Mouse (Mus musculus) gonadal fat pad, adult 2 months (tissue): ENCODE data around the gene Rai1. TPM values are rescaled to one million over a fixed set of nuclear protein-coding genes. Genes with fewer than 3 reads are reported as not detected.

ENCODE experiments used
- DNase-seq: peaks from one replicate; pipeline ENCODE4 v3.0.0-alpha.2; 2012; ENCODE audit warnings: low read depth
- polyA plus RNA-seq: library from polyadenylated mRNA; depleted of rRNA; stranded (reverse); fragments of >200 nt; gene quantifications from 2 replicates; pipeline ENCODE4 v1.2.3, GENCODE M21; 2012

Gene Rai1
- polyA plus RNA-seq, 1 experiment: 24.1 TPM

- no peak for DNase-seq
These were observed 87.7 kb downstream of the Rai1 start for GRCm38 (mm10) chr11:60192534-60192933.

- no peak for DNase-seq
These were observed 88.7 kb downstream of the Rai1 start for GRCm38 (mm10) chr11:60193556-60193955.

DNA sequence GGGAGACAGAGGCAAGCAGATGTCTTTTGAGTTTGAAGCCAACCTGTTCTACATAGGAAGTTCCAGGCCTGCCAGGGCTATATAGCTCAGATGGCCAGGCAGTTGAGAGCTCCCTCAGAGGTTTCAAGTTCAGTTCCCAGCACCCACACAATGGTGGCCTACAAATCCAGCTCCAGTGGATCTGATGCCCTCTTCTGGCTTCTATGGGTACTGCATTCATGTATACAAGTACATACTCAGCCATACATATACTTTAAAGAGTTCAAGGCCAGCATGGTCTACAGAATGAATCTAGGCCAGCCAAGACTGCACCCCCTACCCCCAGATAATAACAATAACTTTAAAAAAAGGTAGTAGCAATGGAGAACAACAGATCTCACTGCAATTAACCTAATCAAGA is 90.3 kb downstream of the Rai1 start:
- no peak for DNase-seq

DNA sequence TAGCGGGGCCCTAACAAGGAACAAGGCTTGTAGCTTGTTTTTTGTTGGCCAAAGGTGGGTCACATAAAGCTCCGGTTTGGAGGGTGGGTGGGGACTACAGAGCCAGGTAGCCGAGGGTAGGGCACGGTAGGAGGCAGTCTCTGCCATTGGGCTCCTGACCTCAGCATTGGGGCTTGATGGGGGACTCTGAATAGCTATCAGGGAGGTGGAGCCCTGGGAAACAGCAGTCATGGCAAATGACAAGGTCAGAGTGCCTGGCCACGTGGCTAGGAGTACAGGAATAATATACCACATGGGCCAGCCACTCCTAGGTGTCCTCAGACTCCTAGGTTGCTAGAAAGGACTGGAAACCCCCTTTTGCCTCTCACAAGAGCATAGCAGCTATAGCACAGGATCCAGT is 91.5 kb downstream of the Rai1 start:
- DNase-seq: no peak

- no peak for DNase-seq
These were observed 93.3 kb downstream of the Rai1 start for GRCm38 (mm10) chr11:60197998-60198619.

DNA sequence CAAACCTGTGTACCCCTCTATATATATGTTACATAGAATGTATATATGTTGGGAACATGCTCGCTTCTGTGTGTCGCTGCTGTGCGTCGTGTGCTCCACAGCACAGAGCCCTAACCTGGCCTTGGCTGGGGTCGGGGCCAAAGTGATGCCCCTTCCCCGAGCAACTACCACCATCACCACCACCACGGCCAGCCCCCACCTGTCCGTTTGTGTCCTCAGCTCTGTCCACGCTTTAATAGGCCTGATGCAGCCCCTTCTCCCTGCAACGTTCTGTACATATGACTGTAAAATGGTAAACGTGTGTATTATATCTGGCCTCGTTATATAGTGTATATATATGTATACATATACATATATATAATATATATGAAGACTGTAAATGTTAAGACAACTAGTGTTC is 93.8 kb downstream of the Rai1 start:
- DNase-seq: no peak

- DNase-seq: no peak
These were observed 94.9 kb downstream of the Rai1 start for GRCm38 (mm10) chr11:60199702-60200184.

DNA sequence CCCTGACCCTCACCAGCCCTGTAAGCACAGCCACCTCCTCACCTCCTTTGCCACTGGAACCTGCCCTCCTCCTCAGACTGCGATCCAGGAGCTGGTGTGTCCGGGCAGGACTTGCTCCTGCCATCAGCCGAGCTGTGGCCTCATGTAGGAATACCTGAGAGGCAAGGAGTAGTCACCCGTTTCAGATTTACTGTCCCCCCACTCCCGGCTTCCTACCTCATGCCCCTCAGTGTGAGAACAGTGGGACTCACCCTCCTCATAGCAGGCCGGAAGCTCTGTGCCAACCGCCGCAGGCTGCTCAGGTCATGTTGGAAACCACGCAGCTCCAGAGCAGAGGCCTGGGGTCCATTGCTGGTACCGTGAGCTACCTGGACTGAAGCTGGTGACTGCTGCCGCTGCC is 95.6 kb downstream of the Rai1 start:
- no peak for DNase-seq

DNA sequence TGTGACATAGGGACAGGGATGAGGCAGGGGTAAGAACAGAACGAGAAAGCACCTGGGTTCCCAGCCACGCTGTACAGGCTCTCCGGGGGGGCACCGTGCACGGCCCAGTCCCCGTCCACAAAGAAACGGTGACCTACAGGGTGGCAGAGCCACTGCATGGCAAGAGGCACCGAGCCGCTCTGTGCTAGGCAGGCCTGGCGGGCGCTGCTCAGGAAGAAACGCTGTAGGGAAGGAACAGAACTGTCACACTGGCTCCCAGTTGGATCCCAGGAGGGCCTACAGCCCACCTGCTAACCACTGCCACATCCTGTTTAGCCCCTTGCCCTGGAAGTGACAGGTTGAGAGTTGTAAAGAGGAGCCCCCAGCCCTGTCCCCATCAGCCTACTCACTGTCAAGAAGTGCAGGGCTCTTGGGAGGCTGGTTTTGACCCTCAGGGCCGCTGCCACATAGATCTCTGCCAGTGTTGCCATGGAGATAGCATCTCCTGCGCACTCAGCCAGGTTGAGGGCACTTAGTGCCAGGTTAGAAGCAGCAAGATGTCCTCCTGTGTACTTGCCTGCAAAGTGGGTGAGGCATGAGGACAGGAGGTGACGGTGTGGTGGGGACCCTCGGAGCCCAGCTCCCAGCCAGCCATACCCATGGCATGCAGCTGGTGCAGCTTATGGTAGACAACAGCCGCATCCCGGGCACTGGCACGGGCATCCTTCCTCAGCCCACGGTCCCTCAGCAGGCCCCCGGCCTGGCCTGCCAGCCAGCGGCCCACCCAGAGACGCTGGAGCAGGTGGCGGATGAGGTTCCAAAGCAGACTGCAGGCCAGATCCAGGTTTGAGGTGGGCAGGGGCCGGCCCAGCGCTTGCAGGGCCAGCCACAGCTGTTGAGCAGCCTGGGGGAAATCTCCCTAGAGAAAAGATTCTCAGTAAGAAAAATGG is 98.2 kb downstream of the Rai1 start:
- no peak for DNase-seq

- DNase-seq: no peak
These were observed 100.2 kb downstream of the Rai1 start for GRCm38 (mm10) chr11:60205026-60205425.

DNA sequence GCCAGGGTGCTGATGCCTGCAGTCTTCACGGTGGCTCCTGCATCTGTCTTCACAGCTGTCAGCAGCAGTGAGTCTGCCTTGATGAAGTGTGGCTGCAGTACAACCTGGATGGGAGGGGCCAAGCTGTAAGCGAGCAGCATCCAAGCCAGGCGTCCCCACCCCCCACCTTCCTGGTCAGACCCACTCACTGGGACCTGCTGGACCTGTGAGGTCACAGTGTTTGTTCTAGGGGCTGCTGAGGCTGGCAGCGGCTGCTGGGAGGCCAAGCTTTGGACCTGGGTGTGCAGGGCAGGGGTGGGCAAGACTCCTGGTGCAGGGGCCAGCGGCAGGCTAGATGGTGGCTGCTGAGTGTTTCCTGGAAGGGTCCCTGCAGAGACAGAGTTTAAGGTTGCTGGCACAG is 101.4 kb downstream of the Rai1 start:
- no peak for DNase-seq

- DNase-seq: no peak
These were observed 103.4 kb downstream of the Rai1 start for GRCm38 (mm10) chr11:60208201-60208600.

- no peak for DNase-seq
These were observed 103.9 kb downstream of the Rai1 start for GRCm38 (mm10) chr11:60208712-60209111.

GRCm38 (mm10) chr11:60209217-60209932 is 104.6 kb downstream of the Rai1 start:
- no peak for DNase-seq

DNA sequence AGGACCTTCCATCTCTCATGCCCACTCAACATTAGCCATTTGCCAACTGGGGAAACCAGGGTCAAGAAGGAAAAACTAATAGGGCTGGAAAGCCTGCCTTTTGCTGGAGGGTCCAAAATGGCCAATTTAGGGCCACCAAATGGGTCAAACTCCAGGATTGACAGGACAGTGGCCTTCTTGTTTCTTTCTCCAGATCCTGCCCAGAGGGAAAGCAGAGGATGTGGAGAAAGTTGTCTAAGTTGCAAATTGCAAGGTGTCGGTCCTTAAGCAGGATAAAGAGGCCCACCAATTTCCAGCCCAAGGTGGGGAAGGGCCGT is 105.1 kb downstream of the Rai1 start:
- DNase-seq: no peak

- no peak for DNase-seq
These were observed 105.5 kb downstream of the Rai1 start for GRCm38 (mm10) chr11:60210305-60210724.

DNA sequence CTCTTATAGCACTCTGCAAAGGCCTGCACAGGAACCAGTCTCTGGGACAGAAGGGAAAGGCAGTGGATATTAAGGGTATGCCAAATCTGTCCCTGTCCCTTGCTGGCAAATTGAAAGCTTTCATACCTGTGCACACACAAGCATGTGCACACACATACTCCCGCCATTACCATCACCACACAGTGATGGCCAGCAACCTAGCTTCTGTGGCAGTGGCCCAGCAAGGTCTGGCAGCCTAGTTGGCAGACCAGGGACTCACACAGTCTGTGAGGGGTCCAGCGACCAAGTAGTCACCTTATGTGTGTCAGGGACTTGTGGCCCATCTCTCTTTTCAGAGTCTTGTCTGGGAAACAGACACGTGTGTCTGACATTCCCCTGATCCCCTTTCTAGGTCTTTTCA is 106.3 kb downstream of the Rai1 start:
- no peak for DNase-seq

DNA sequence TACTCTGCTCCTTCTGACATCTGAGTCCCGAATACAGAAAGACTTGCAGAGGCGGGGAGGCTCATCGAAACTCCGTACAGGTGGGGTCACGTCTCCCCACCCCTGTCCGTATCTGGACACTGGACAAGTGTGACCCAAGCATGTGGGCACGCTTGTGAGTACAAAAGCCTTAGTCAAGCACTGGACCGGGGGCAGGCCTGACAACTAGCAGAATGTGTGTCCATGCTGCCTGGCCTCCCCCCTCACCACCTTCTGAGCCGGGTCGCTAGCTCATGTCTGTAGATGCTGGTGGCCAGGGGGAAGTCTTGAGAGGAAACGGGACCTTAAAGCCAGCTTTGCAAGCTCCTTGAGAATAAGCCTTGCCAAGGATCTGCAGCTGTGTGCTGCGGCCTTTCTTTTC is 106.9 kb downstream of the Rai1 start:
- no peak for DNase-seq

GRCm38 (mm10) chr11:60213266-60213665 is 108.5 kb downstream of the Rai1 start:
- DNase-seq: no peak

GRCm38 (mm10) chr11:60216671-60217070 is 111.9 kb downstream of the Rai1 start:
- no peak for DNase-seq

GRCm38 (mm10) chr11:60217467-60217866 is 112.7 kb downstream of the Rai1 start:
- no peak for DNase-seq

DNA sequence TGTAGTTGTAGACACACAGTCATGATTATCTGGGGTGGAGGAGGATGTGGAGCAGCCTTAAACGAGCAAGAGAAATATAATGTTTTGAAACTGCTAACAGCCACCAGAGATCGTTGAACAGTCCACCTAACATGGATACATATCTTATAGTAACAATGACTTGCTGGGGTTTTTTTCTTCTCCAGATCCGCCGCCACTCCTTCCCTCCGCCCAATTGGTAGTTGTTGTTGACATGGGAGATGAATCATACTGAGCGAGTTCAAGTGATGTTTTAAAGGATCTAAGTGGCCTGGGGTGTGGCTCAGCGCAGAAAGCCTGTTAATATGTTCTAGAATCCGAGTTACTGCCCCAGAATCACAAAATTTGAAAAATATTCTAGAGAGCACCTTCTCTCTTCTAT is 114.8 kb downstream of the Rai1 start:
- DNase-seq: no peak
